In the genomic region with DNA sequence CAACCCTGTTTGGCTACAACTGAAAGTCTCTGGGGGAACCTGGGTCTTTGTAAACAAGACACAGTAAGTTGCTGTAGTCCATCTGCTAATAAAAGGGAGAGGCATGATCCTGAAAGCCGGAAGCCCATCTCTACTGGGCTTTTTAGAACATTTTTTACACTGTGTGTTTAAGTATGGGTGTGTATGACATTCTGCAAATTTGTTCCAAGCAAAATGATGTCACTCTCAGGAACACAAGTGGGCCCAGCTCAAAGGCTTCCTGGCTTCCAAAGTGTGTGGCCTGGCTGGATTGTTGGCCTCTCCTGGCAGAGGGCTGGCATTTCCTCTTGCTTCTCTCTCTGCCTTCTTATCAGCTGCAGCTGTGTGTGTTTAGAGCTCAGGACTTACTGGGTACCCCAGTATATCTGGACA, we compare ENCODE assay signal across 10 mouse cellular contexts. TPM values are rescaled to one million over a fixed set of nuclear protein-coding genes. Genes with fewer than 3 reads are reported as not detected.
A peak's percentile ranks its signal among the peaks of the same experiment; 100 is the strongest.
DNase-seq lines count a peak whose midpoint lies in the region; ATAC-seq lines count a peak whose summit lies in the region.
"Had no signal": no experiment of that assay in that cellular context is flagged by ENCODE, and none has a peak within 500 bp of the region (broad histone marks: within the 10 kb centered on the region; RNA-seq: fewer than 3 reads in every experiment).

No protein-coding gene starts in this region.

- no peaks in the 10 kb centered on the region for H3K9me3 ChIP-seq in embryonic facial prominence, embryonic 15.5 days (replicated peaks)
- no peaks in the 10 kb centered on the region for H3K9me3 ChIP-seq in intestine, embryonic 16.5 days (ENCODE audit: control insufficient read depth, low read length)
- H3K9me3 ChIP-seq in midbrain, embryonic 14.5 days (ENCODE audit: control insufficient read depth, low read length): no peaks in the 10 kb centered on the region

- peaks cover 7% of the 10 kb centered on the region for H3K36me3 ChIP-seq in embryonic facial prominence, embryonic 15.5 days
- H3K36me3 ChIP-seq in intestine, embryonic 16.5 days (ENCODE audit: control insufficient read depth, insufficient read depth, low read length): no peaks in the 10 kb centered on the region
- H3K36me3 ChIP-seq in midbrain, embryonic 14.5 days (ENCODE audit: control insufficient read depth, insufficient read depth, low read length): no peaks in the 10 kb centered on the region

- H3K27me3 ChIP-seq in embryonic facial prominence, embryonic 15.5 days: no peaks in the 10 kb centered on the region
- H3K27me3 ChIP-seq in intestine, embryonic 16.5 days (replicated peaks; ENCODE audit: control insufficient read depth, insufficient read depth, low read length): no peaks in the 10 kb centered on the region
- H3K27me3 ChIP-seq in midbrain, embryonic 14.5 days (ENCODE audit: control insufficient read depth, insufficient read depth, low read length): no peaks in the 10 kb centered on the region

- DNase-seq in MN1 (ENCODE audit: low spot score): peak; percentile 36
- DNase-seq in lung, postnatal 36 days: peak; percentile 76
- no peak for DNase-seq in midbrain, embryonic 14.5 days
- no peak for DNase-seq in kidney, postnatal 25 days
- no peak for DNase-seq in adrenal gland, postnatal 25 days
- DNase-seq: adrenal gland, adult 8-10 months; layer of hippocampus, adult 9-11 months had no signal

- no peak overlapping the region for H3K4me3 ChIP-seq in embryonic facial prominence, embryonic 15.5 days (replicated peaks)
- no peak overlapping the region for H3K4me3 ChIP-seq in intestine, embryonic 16.5 days (ENCODE audit: low read length)
- no peak overlapping the region for H3K4me3 ChIP-seq in midbrain, embryonic 14.5 days (replicated peaks; ENCODE audit: low read depth, low read length)

- WGBS in embryonic facial prominence, embryonic 15.5 days: 66% methylated on average over 1 of the region's 1 CpGs
- WGBS in intestine, embryonic 16.5 days: 64% methylated on average over 1 of the region's 1 CpGs
- 93% methylated on average over 1 of the region's 1 CpGs for WGBS in midbrain, embryonic 14.5 days

- H3K4me1 ChIP-seq in embryonic facial prominence, embryonic 15.5 days: peaks cover 26% of the 10 kb centered on the region
- H3K4me1 ChIP-seq in intestine, embryonic 16.5 days (ENCODE audit: control insufficient read depth, insufficient read depth, low read length): peaks cover 38% of the 10 kb centered on the region
- H3K4me1 ChIP-seq in midbrain, embryonic 14.5 days (ENCODE audit: control insufficient read depth, insufficient read depth, low read length): peaks cover 21% of the 10 kb centered on the region

- ATAC-seq in embryonic facial prominence, embryonic 15.5 days (ENCODE audit: insufficient number of reproducible peaks, low FRiP score, low TSS enrichment, low read depth): no peak
- ATAC-seq in intestine, embryonic 16.5 days: no peak
- no peak for ATAC-seq in midbrain, embryonic 14.5 days (ENCODE audit: low FRiP score, low TSS enrichment)

- peak overlapping the region; percentile 24; the same call in 1 of the 2 replicates for H3K27ac ChIP-seq in embryonic facial prominence, embryonic 15.5 days (replicated peaks)
- H3K27ac ChIP-seq in intestine, embryonic 16.5 days (ENCODE audit: low read length): peak overlapping the region; percentile 71
- H3K27ac ChIP-seq in midbrain, embryonic 14.5 days (replicated peaks; ENCODE audit: low read depth, low read length): no peak overlapping the region

- H3K9ac ChIP-seq in embryonic facial prominence, embryonic 15.5 days: no peak overlapping the region
- peak overlapping the region; percentile 27; the same call in 1 of the 2 replicates for H3K9ac ChIP-seq in intestine, embryonic 16.5 days (ENCODE audit: low read depth, low read length)
- no peak overlapping the region for H3K9ac ChIP-seq in midbrain, embryonic 14.5 days (replicated peaks; ENCODE audit: low read length)

- no peak overlapping the region for H3K4me2 ChIP-seq in embryonic facial prominence, embryonic 15.5 days (replicated peaks)
- H3K4me2 ChIP-seq in intestine, embryonic 16.5 days (ENCODE audit: low read depth, low read length): no peak overlapping the region
- H3K4me2 ChIP-seq in midbrain, embryonic 14.5 days (ENCODE audit: low read length): no peak overlapping the region

RNA-seq across cellular contexts. Expression of a gene that starts 1.1 kb away (rescaled TPM):
- polyA plus RNA-seq in embryonic facial prominence, embryonic 15.5 days (2015; fragmentation: Nextera tagmentation; extraction: Ambion mirVana): 39.6 and 40.8 TPM in 2 replicates
- polyA plus RNA-seq in intestine, embryonic 16.5 days (2015; fragmentation: Nextera tagmentation; extraction: Ambion mirVana): 23.8 and 28.4 TPM in 2 replicates
- 17.0 and 20.5 TPM in 2 replicates for polyA plus RNA-seq in midbrain, embryonic 14.5 days (2014; fragmentation: Nextera tagmentation; extraction: Ambion mirVana)
- 10.4 and 11.8 TPM in 2 replicates for total RNA-seq in adrenal gland, postnatal 25 days (2021)

RNA-seq across cellular contexts. Expression of a gene that starts 15.2 kb away (rescaled TPM):
- polyA plus RNA-seq in embryonic facial prominence, embryonic 15.5 days (2015; fragmentation: Nextera tagmentation; extraction: Ambion mirVana): 58.6 and 60.8 TPM in 2 replicates
- polyA plus RNA-seq in intestine, embryonic 16.5 days (2015; fragmentation: Nextera tagmentation; extraction: Ambion mirVana): 62.7 and 68.9 TPM in 2 replicates
- 35.5 and 36.1 TPM in 2 replicates for polyA plus RNA-seq in midbrain, embryonic 14.5 days (2014; fragmentation: Nextera tagmentation; extraction: Ambion mirVana)
- total RNA-seq in adrenal gland, postnatal 25 days (2021): 27.2 and 36.3 TPM in 2 replicates

RNA-seq across cellular contexts. Expression of a gene that starts 15.3 kb away (rescaled TPM):
- polyA plus RNA-seq in embryonic facial prominence, embryonic 15.5 days (2015; fragmentation: Nextera tagmentation; extraction: Ambion mirVana): 2.6 and 6.1 TPM in 2 replicates
- polyA plus RNA-seq in intestine, embryonic 16.5 days (2015; fragmentation: Nextera tagmentation; extraction: Ambion mirVana): 0.36 and 0.93 TPM in 2 replicates
- polyA plus RNA-seq in midbrain, embryonic 14.5 days (2014; fragmentation: Nextera tagmentation; extraction: Ambion mirVana): 1.3 and 1.7 TPM in 2 replicates
- 1.7 TPM in 1 of 2 replicates, not detected in the other for total RNA-seq in adrenal gland, postnatal 25 days (2021)
- total RNA-seq: neutrophil, adult 5-6 weeks had no signal

RNA-seq across cellular contexts. Expression of a gene that starts 24.8 kb away (rescaled TPM):
- 18.9 and 19.4 TPM in 2 replicates for polyA plus RNA-seq in embryonic facial prominence, embryonic 15.5 days (2015; fragmentation: Nextera tagmentation; extraction: Ambion mirVana)
- 15.4 and 15.6 TPM in 2 replicates for polyA plus RNA-seq in intestine, embryonic 16.5 days (2015; fragmentation: Nextera tagmentation; extraction: Ambion mirVana)
- polyA plus RNA-seq in midbrain, embryonic 14.5 days (2014; fragmentation: Nextera tagmentation; extraction: Ambion mirVana): 18.5 and 20.5 TPM in 2 replicates
- total RNA-seq in adrenal gland, postnatal 25 days (2021): 21.8 and 26.0 TPM in 2 replicates

RNA-seq across cellular contexts. Expression of a gene that starts 44.2 kb away (rescaled TPM):
- polyA plus RNA-seq in embryonic facial prominence, embryonic 15.5 days (2015; fragmentation: Nextera tagmentation; extraction: Ambion mirVana): 185 TPM in 2 replicates
- 186 and 195 TPM in 2 replicates for polyA plus RNA-seq in intestine, embryonic 16.5 days (2015; fragmentation: Nextera tagmentation; extraction: Ambion mirVana)
- polyA plus RNA-seq in midbrain, embryonic 14.5 days (2014; fragmentation: Nextera tagmentation; extraction: Ambion mirVana): 34.9 and 63.8 TPM in 2 replicates
- 213 and 238 TPM in 2 replicates for total RNA-seq in adrenal gland, postnatal 25 days (2021)

Comparison
In these comparisons a context has a peak if more than half of its experiments do, and no peak if none do; other contexts are left out.
1. DNase-seq: peak in MN1 (single experiment) and lung, postnatal 36 days (single experiment); none in midbrain, embryonic 14.5 days (single experiment), kidney, postnatal 25 days (0 of 2) and adrenal gland, postnatal 25 days (single experiment).